Mouse (Mus musculus) cerebellum, postnatal 4 days (tissue): Measurements from ENCODE around the gene Kpna3.
"Not testable (repeated sequence)": the region's sequence is repeated elsewhere in the genome, so short reads cannot be mapped to it uniquely, and the experiment has no call there.

Source experiments
- DNase-seq, 2 experiments: peaks; one replicate each; pipeline ENCODE4 v3.0.0; 2022; ENCODE audit warnings: low spot score in 2 of 2, mixed read lengths in 1 of 2

Kpna3 gene

GRCm38 (mm10) chr14:61439661-61440559 is at the start of gene Kpna3:
Kpna3 (minus strand) TSS chr14:61439874.
- peak; percentile 94 to 98 for DNase-seq

- no peak for DNase-seq
Observed at GRCm38 (mm10) chr14:61460365-61460764, 20.7 kb upstream of the Kpna3 start.

GRCm38 (mm10) chr14:61457468-61457867 is 17.8 kb upstream of the Kpna3 start:
- no peak for DNase-seq

DNA sequence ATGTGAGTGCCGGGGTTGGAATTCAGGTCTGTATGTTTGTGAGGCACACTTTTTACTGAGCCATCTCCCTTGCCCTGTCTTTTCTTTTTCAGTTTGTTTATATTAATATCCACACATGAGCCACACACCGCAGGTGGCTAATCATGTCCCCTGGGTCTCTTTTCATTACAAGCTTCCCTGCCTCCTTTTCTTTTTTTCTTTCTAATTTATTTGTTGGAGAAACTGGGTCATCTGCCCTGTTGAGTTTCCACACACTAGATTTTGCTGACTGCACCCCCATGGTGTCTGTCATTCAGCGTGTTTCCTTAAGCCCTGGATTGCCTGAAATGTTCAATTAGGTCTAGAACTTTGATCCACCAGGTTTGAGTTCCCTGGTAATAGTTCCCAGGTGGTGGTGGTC is 15.9 kb upstream of the Kpna3 start:
- DNase-seq, result no peak

DNA sequence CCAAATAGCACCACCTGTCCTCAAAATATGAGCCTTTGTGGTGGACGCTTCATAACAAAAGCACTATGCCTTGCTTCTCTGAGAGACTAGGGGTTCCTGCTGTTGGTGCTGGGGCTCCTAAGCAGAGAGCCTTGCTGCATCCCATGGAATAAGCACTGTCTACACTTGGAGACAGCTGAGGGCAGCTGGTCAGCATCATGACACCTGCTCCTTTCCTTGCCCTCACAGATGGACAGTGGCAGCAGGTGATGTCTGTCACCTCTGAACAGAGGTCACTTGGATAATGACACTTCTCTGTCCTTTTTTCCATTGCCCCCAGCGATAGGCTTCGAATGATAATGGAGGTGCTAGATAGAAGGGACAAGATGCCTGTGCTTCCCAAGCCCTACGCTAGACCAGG is 13.4 kb upstream of the Kpna3 start:
- DNase-seq, result no peak

- DNase-seq, result no peak
Observed at GRCm38 (mm10) chr14:61452481-61452880, 12.8 kb upstream of the Kpna3 start.

- DNase-seq, result no peak
Observed at GRCm38 (mm10) chr14:61447775-61448174, 8.1 kb upstream of the Kpna3 start.

DNA sequence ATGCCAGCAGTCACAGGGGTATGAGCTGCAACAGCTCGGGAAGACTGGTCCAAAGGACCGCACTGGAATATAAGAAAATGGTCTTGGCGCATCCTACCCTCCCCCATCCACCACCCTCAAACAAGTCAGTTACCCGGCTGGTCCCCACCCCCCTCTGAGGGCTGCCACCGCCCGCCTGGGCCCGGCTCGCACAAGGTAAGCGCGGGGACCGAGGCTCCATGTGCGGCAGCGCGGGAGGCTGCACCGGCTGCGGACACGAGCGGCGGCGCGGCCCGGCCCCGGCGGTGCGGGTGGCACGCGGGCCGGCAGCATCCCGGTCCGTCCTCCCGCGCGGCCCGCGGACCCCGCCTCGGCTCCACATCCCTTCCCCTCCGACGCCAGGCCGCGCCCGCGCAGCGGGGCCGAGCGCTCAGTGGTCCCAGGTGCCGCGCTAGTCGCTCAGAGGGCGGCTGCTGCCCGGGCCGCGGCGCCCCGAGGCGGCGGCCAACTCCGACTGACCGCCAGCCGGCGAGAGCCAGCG is 473 bp downstream of the Kpna3 start:
- peak in 1 of 2 experiments; percentile 25 for DNase-seq

DNA sequence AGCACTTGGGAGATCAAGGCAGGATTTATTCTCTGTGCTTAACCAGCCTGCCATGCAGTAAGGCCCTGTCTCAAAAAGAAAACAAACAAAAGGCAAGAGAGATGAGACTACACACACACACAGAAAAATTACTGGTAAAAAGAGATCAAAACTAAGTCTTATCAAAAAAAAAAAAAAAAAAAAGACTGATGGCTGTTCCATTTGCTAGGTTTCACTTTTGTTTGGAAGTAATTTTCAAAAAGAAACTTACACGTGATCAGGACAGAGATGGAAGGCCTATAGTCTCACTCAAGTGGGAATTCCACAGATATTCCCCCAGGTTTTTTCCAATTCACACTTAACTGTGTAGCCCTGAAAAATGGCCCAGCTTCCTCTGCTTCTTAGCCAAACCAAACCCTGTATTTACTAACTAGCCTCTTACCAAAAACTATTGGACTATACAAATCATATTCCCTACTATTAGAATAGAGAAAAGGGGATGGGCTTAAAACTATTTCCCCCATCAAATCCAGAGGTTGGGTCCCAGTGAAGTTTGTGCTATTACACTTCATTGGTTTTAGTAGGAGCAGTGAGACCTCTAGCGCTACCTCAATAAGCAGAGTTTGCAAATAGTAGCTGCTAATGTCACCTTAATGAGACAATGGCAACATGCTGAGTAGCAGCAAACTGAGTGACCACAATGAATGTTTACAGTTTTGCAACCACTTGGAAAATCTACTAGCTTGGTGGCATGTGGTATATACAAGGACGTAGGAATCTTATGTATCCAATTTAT is 1.3 kb downstream of the Kpna3 start:
- no peak for DNase-seq

- no peak for DNase-seq
Observed at GRCm38 (mm10) chr14:61436866-61437265, 2.8 kb downstream of the Kpna3 start.

DNA sequence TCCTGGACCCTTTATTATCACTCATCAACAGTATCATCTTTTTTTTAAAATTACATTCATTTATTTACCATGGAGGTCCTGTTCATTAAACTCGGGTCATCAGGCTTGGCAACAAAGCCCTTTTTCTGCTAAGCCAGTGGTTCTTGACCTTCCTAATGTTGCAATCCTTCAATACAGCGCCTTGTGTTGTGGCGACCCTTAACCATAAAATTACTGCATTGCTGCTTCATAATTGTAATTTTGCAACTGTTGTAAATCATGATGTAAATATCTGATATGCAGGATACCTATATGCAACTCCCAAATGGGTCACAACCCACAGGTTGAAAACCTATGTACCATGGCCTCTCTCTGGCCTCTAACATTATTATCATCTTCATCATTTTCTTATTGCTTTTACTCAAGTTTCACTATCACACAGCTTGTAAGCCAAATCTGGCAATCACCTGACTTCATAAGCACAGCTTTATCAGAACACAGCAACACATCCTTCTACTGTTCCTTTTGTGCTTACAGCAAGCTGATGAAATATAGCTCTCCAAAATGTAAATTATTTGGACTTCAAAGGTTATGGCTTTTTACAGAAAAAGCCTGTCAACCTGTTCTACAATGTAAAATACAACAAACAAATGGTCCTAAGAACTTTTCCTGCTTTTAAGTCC is 11.4 kb downstream of the Kpna3 start:
- DNase-seq, result no peak

DNA sequence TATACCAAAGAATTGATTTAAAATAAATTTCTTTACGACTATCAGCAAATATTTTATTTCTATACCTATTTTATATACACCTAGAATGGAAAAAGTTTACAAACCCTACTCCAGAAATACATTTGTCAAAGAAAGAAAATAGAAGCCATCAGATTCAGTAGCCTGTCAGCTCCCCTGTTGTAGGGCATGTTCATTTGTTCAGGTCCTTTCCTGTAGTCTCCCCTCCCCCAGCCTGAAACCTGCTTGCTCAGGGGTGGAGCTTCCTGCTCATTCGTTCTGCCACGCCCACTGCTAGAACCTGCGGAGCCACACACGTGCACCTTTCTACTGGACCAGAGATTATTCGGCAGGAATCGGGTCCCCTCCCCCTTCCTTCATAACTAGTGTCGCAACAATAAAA is 12.6 kb downstream of the Kpna3 start:
- DNase-seq, result not testable (repeated sequence)

DNA sequence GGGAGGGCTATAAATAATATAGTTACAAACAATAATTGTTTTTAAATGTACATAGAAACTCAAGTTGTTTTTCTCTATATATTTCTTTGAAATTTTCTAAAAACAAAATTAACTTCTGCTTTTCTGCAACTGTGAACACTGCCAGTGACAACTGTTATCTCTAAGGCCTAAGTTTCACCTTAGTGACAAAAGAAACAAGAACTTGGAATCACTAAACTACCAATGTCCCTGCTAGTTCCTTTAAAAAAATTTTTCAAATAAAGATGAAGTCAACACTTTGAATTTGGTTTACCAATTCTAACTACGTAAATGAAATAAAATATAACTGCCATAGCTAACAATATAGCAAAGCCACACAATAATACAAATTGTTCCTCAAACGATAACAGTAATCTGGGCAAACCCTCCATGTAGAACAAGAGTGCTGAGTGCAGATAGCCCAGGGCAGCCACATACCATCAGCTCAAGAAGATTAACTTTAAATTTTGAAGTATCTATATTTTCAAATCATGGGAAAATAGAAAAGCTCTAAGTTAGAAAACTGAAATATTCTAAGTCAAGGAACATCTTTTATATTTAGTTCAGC is 14.5 kb downstream of the Kpna3 start:
- DNase-seq, result no peak

DNA sequence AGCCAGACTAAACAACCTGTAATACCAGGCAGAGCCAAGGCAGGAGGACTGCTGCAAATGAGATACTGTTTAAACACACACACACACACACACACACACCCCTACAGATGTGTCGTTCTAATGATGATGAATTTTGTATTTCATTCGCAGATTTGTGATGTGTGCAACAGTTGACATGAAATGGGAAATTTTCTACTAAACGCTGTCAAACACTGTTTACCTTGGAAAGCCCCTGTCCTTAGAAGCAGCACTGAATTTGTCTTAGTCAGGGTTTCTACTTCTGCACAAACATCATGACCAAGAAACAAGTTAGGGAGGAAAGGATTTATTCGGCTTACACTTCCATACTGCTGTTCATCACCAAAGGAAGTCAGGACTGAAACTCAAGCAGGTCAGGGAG is 24.0 kb downstream of the Kpna3 start:
- no peak for DNase-seq

DNA sequence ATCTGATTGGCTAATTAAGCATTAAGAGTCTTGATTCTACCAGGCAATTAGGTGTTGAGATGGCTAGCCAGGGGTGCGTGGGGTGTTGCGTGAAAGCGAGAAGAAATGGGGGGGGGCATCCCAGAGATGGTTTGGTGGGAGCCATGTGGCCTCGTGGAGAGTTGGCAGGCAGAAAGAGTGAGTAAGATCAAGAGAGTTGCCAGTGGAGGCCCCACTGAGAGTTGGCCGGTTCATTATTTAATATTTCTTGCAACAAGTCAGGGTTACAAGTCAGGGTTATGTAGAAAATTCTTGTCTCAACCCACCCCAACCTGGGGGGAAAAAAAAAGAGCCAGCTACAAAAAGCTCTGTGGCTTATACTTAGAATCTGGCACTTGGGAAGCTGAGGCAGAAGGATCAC is 24.4 kb downstream of the Kpna3 start:
- no peak for DNase-seq

DNA sequence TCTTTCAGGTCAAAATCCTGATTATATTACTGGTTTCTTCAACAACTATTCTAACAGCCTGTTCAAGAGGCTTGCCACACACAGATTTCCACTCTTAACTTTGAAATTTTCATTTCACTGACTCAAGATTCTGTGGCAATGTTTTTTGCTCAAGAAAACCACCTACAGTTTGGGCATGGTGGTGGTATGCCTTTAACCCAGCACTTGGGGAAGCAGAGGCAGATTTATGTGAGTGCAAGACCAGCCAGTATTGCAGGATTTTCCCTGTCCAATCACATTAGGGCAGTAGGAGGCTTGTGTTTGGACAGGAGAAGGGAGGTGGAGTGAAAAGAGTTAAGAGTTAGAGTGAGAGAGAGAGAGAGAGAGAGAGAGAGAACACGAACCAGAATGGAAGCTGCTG is 24.9 kb downstream of the Kpna3 start:
- no peak for DNase-seq

DNA sequence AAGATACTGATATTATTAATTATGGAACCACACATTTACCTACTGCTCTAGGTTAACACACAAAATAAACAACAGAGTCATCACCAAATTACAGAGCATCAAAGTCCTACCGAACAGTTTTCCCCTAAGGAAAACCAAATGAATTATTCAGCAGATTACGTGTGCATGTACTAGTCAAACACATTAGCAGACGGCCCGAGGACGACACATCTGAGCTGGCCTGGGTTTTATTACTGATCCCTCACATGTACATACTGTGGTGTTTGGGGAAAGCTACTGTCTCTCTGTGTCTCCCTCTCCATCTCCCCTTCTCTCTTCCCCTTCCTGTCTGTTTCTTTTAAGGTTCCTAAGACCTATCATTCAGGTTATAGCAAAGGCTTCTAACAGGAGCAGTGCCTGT is 25.5 kb downstream of the Kpna3 start:
- no peak for DNase-seq

GRCm38 (mm10) chr14:61413686-61414085 is 26.0 kb downstream of the Kpna3 start:
- no peak for DNase-seq

DNA sequence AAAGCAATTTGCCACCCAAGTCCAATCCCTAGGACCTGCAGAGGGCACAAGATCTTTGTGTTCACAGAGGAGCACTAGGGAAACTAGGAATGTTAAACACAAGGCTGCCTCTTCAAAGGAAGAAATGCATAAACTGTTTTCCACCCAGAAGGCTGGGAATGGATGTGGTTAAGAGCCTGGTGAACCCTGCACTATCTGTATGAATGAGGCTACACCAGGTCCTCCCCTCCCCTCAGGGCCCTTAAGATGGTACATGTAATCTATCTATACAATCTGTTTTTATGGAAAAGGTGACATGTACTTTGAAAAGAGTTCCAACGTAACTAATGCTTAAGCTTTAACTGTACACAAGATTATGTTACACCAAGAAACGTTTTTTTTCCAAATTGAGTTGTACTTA is 29.7 kb downstream of the Kpna3 start:
- no peak for DNase-seq

DNA sequence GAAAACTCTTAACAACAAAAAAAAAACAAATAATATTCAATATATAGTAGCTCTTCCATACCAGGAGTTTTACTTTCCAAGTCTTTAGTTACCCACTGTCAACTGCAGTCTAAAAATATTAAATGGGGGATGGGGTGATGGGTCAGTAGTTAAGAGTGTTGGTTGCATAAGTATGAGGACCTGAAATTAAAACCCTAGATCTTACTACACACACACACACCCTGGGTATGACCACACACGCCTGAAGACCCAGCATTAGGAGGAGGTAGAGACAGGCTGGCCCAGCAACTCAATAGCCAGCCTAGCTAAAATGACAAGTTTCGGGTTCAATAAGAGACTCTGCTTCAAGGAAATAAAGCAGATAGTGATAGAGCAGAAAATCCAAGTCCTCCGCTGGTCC is 32.6 kb downstream of the Kpna3 start:
- no peak for DNase-seq

DNA sequence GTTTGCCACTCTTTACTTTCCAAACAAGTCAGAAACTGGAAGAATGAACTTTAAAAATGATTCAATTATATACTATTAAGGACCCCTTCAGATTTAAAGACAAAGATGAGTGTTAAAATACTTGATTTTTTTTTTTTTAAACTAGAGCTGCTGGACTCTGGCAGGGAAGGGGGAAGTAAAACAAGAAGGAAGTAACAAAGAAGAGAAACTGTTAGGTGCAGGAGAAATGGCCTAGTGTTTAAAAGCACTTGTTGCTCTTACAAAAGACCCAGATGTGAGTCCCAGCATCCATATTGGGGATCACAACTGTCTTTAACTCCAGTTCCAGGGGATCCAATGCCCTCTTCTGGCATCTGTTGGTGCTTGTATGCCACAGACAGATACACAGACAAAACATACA is 33.9 kb downstream of the Kpna3 start:
- no peak for DNase-seq

DNA sequence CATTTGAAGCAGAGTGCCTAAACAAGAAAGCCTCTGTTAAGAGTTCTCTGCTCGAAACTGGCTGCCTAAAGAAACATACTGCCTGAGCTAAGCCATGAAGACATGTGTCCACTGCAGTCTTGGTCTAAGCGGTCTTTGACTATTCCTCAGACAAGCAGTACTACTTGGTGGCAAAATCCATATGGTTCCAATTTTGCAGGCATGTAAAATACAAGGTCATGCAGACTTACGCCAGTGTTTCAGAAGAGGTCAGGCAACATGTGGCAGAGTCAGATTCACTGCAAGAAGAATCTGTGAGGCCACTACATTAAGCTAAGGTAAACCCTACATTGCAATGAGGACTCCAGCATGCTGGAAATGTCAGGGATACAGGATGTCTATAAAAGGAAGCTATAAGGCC is 34.7 kb downstream of the Kpna3 start:
- no peak for DNase-seq
